ENCODE assay signal across 27 mouse cellular contexts in genomic region chr1:65925361-65926210, GRCm38 (mm10). TPM values are rescaled to one million over a fixed set of nuclear protein-coding genes. Genes with fewer than 3 reads are reported as not detected.
A peak's percentile ranks its signal among the peaks of the same experiment; 100 is the strongest.
DNase-seq lines count a peak whose midpoint lies in the region; ATAC-seq and TF ChIP-seq lines count a peak whose summit lies in the region.
"Had no signal": no experiment of that assay in that cellular context is flagged by ENCODE, and none has a peak within 500 bp of the region (broad histone marks: within the 10 kb centered on the region; RNA-seq: fewer than 3 reads in every experiment).

No protein-coding gene starts in this region.

- ATAC-seq in kidney, embryonic 15.5 days (replicated peaks; ENCODE audit: low FRiP score), result peak; percentile 76
- no peak for ATAC-seq in midbrain, embryonic 14.5 days (ENCODE audit: low FRiP score, low TSS enrichment)
- no peak for ATAC-seq in midbrain, postnatal 0 days (ENCODE audit: low FRiP score)
- peak; percentile 24; the same call in 1 of the 2 replicates for ATAC-seq in stomach, postnatal 0 days (ENCODE audit: low FRiP score, low TSS enrichment)

- no peak overlapping the region for H3K4me2 ChIP-seq in kidney, embryonic 15.5 days
- H3K4me2 ChIP-seq in midbrain, embryonic 14.5 days (ENCODE audit: low read length), result no peak overlapping the region
- no peak overlapping the region for H3K4me2 ChIP-seq in midbrain, postnatal 0 days (ENCODE audit: low read depth, low read length, poor library complexity, severe bottlenecking)
- no peak overlapping the region for H3K4me2 ChIP-seq in stomach, postnatal 0 days (replicated peaks; ENCODE audit: low read depth)
- H3K4me2 ChIP-seq: forebrain, embryonic 13.5 days; heart, embryonic 15.5 days; hindbrain, embryonic 13.5 days had no signal

- H3K36me3 ChIP-seq in kidney, embryonic 15.5 days, result no peaks in the 10 kb centered on the region
- no peaks in the 10 kb centered on the region for H3K36me3 ChIP-seq in midbrain, embryonic 14.5 days (ENCODE audit: control insufficient read depth, insufficient read depth, low read length)
- H3K36me3 ChIP-seq in midbrain, postnatal 0 days (ENCODE audit: insufficient read depth, low read length), result no peaks in the 10 kb centered on the region
- no peaks in the 10 kb centered on the region for H3K36me3 ChIP-seq in stomach, postnatal 0 days (ENCODE audit: control insufficient read depth, insufficient read depth, low read length)
- H3K36me3 ChIP-seq: heart, embryonic 15.5 days; hindbrain, embryonic 13.5 days had no signal

- H3K4me1 ChIP-seq in kidney, embryonic 15.5 days, result peaks cover 9% of the 10 kb centered on the region; the same call in 1 of the 2 replicates
- H3K4me1 ChIP-seq in midbrain, embryonic 14.5 days (ENCODE audit: control insufficient read depth, insufficient read depth, low read length), result no peaks in the 10 kb centered on the region
- H3K4me1 ChIP-seq in midbrain, postnatal 0 days (ENCODE audit: insufficient read depth, low read length), result no peaks in the 10 kb centered on the region
- H3K4me1 ChIP-seq in stomach, postnatal 0 days (replicated peaks; ENCODE audit: control insufficient read depth, insufficient read depth), result no peaks in the 10 kb centered on the region
- H3K4me1 ChIP-seq: heart, embryonic 15.5 days; hindbrain, embryonic 13.5 days had no signal

- H3K9ac ChIP-seq in kidney, embryonic 15.5 days, result no peak overlapping the region
- H3K9ac ChIP-seq in midbrain, embryonic 14.5 days (replicated peaks; ENCODE audit: low read length), result no peak overlapping the region
- H3K9ac ChIP-seq in midbrain, postnatal 0 days (replicated peaks; ENCODE audit: low read length, poor library complexity, severe bottlenecking), result no peak overlapping the region
- no peak overlapping the region for H3K9ac ChIP-seq in stomach, postnatal 0 days (ENCODE audit: low read length)
- H3K9ac ChIP-seq: forebrain, embryonic 13.5 days; heart, embryonic 15.5 days; hindbrain, embryonic 13.5 days; liver, embryonic 14.5 days had no signal

- no peak for TF ChIP-seq CTCF in midbrain, postnatal 0 days (IDR thresholded peaks at IDR 0.05)
- TF ChIP-seq CTCF in stomach, postnatal 0 days (IDR thresholded peaks at IDR 0.05; ENCODE audit: low read depth), result no peak

- peak overlapping the region; percentile 64; the same call in 1 of the 2 replicates for H3K27ac ChIP-seq in kidney, embryonic 15.5 days
- H3K27ac ChIP-seq in midbrain, embryonic 14.5 days (replicated peaks; ENCODE audit: low read depth, low read length), result no peak overlapping the region
- no peak overlapping the region for H3K27ac ChIP-seq in midbrain, postnatal 0 days (ENCODE audit: low read depth, low read length)
- no peak overlapping the region for H3K27ac ChIP-seq in stomach, postnatal 0 days (replicated peaks)
- H3K27ac ChIP-seq: forebrain, embryonic 13.5 days; heart, embryonic 15.5 days; hindbrain, embryonic 13.5 days; left cerebral cortex, adult 2 months; liver, embryonic 14.5 days had no signal

- 27% methylated on average over 6 of the region's 6 CpGs for WGBS in kidney, embryonic 15.5 days
- WGBS in midbrain, embryonic 14.5 days, result 62% methylated on average over 6 of the region's 6 CpGs
- 49% methylated on average over 6 of the region's 6 CpGs for WGBS in midbrain, postnatal 0 days
- 28% methylated on average over 6 of the region's 6 CpGs for WGBS in stomach, postnatal 0 days

- TF ChIP-seq EP300 in stomach, postnatal 0 days (optimal IDR thresholded peaks at IDR 0.05), result no peak

- no peaks in the 10 kb centered on the region for H3K27me3 ChIP-seq in kidney, embryonic 15.5 days
- no peaks in the 10 kb centered on the region for H3K27me3 ChIP-seq in midbrain, embryonic 14.5 days (ENCODE audit: control insufficient read depth, insufficient read depth, low read length)
- no peaks in the 10 kb centered on the region for H3K27me3 ChIP-seq in midbrain, postnatal 0 days (ENCODE audit: insufficient read depth, low read length)
- H3K27me3 ChIP-seq in stomach, postnatal 0 days (ENCODE audit: control insufficient read depth, insufficient read depth, low read length), result no peaks in the 10 kb centered on the region
- H3K27me3 ChIP-seq: forebrain, embryonic 13.5 days; heart, embryonic 15.5 days; hindbrain, embryonic 13.5 days had no signal

- no peaks in the 10 kb centered on the region for H3K9me3 ChIP-seq in kidney, embryonic 15.5 days (replicated peaks)
- H3K9me3 ChIP-seq in midbrain, embryonic 14.5 days (ENCODE audit: control insufficient read depth, low read length), result no peaks in the 10 kb centered on the region
- H3K9me3 ChIP-seq in midbrain, postnatal 0 days (ENCODE audit: low read length), result no peaks in the 10 kb centered on the region
- H3K9me3 ChIP-seq in stomach, postnatal 0 days (ENCODE audit: control insufficient read depth, low read length), result no peaks in the 10 kb centered on the region
- H3K9me3 ChIP-seq: forebrain, embryonic 13.5 days; heart, embryonic 15.5 days; hindbrain, embryonic 13.5 days had no signal

- DNase-seq in embryo, embryonic 11 days, result peak; percentile 3
- no peak for DNase-seq in embryo, embryonic 10 days (ENCODE audit: low spot score)
- DNase-seq in kidney, postnatal 36 days, result no peak
- DNase-seq in midbrain, embryonic 14.5 days, result peak; percentile 8
- no peak for DNase-seq in midbrain, postnatal 0 days (ENCODE audit: low spot score)
- no peak for DNase-seq in stomach, postnatal 0 days (ENCODE audit: low spot score)
- no peak for DNase-seq in layer of hippocampus, postnatal 14 days (ENCODE audit: low spot score in 2 of 2)
- DNase-seq: adrenal gland, postnatal 25 days; cerebellum, adult 11 months; heart, postnatal 36 days; lung, postnatal 4 days; thymus, postnatal 25 days had no signal

- H3K4me3 ChIP-seq in kidney, embryonic 15.5 days (replicated peaks), result no peak overlapping the region
- no peak overlapping the region for H3K4me3 ChIP-seq in midbrain, embryonic 14.5 days (replicated peaks; ENCODE audit: low read depth, low read length)
- no peak overlapping the region for H3K4me3 ChIP-seq in midbrain, postnatal 0 days (ENCODE audit: low read depth, low read length)
- H3K4me3 ChIP-seq in stomach, postnatal 0 days (ENCODE audit: low read depth, low read length), result no peak overlapping the region
- H3K4me3 ChIP-seq: forebrain, embryonic 13.5 days; heart, embryonic 15.5 days; hindbrain, embryonic 13.5 days; left cerebral cortex, adult 2 months had no signal

RNA-seq across cellular contexts. Expression of gene Crygf, which starts 0.7 kb away (rescaled TPM):
- polyA plus RNA-seq in kidney, embryonic 15.5 days (2015; fragmentation: Nextera tagmentation; extraction: Ambion mirVana), result not detected in 2 replicates
- polyA plus RNA-seq in midbrain, embryonic 14.5 days (2014; fragmentation: Nextera tagmentation; extraction: Ambion mirVana), result not detected in 2 replicates
- total RNA-seq in midbrain, postnatal 0 days (2014; rRNA removed), result not detected in 2 replicates
- not detected in 2 replicates for polyA plus RNA-seq in midbrain, postnatal 0 days (2015; fragmentation: Nextera tagmentation; extraction: Ambion mirVana)
- not detected in 2 replicates for polyA plus RNA-seq in stomach, postnatal 0 days (2015; fragmentation: Nextera tagmentation; extraction: Ambion mirVana)
- not detected for total RNA-seq in layer of hippocampus, postnatal 14 days (2021)
- total RNA-seq: adrenal gland, postnatal 25 days; gastrocnemius, adult 8-10 months; heart, postnatal 36 days; left cerebral cortex, adult 2 months; left cerebral cortex, postnatal 36 days; megakaryocyte-erythroid progenitor cell, adult 5-6 weeks; neutrophil, adult 5-6 weeks had no signal
- polyA plus RNA-seq: cortical plate, adult 2 months; forebrain, embryonic 13.5 days; gonadal fat pad, adult 2 months; heart, embryonic 15.5 days; hindbrain, embryonic 13.5 days; limb, embryonic 14.5 days; liver, embryonic 14.5 days; lung, embryonic 16.5 days; small intestine, adult 2 months had no signal

Comparison
In these comparisons a context has a peak if more than half of its experiments do, and no peak if none do; other contexts are left out.
1. DNase-seq: peak in embryo, embryonic 11 days (single experiment) and midbrain, embryonic 14.5 days (single experiment); none in embryo, embryonic 10 days (single experiment), kidney, postnatal 36 days (0 of 2), midbrain, postnatal 0 days (single experiment), stomach, postnatal 0 days (single experiment) and layer of hippocampus, postnatal 14 days (0 of 2).
2. ATAC-seq: peak in kidney, embryonic 15.5 days (single experiment) and stomach, postnatal 0 days (single experiment); none in midbrain, embryonic 14.5 days (single experiment) and midbrain, postnatal 0 days (single experiment).